Mouse (Mus musculus): ENCODE results near the gene Ubb. TPM values are rescaled to one million over a fixed set of nuclear protein-coding genes. Genes with fewer than 3 reads are reported as not detected.
A peak's percentile ranks its signal among the peaks of the same experiment; 100 is the strongest.

The Ubb gene
- polyA plus RNA-seq, 1 experiment from 2014 or later: 2,440 TPM

- WGBS: 59% methylated on average over 5 of the region's 5 CpGs
Measured at GRCm38 (mm10) chr11:62554163-62554855, 3.3 kb downstream of the Ubb start.

GRCm38 (mm10) chr11:62554934-62555517, 4.1 kb downstream of the Ubb start:
- no peak for TF ChIP-seq CTCF (IDR thresholded peaks at IDR 0.05; ENCODE audit: low read depth)
- no peak overlapping the region; the same call in 1 of the 2 replicates for H3K4me3 ChIP-seq (ENCODE audit: low read depth, low read length)
- H3K9me3 ChIP-seq (ENCODE audit: control insufficient read depth): no peaks in the 10 kb centered on the region
- ATAC-seq: no peak
- H3K27ac ChIP-seq (ENCODE audit: low read depth, low read length): peak overlapping the region; percentile 35; the same call in 1 of the 2 replicates
- H3K4me1 ChIP-seq (replicated peaks; ENCODE audit: control insufficient read depth, insufficient read depth, low read length): no peaks in the 10 kb centered on the region
- H3K36me3 ChIP-seq (ENCODE audit: control insufficient read depth, insufficient read depth): peaks cover 10% of the 10 kb centered on the region; the same call in 1 of the 2 replicates
- peak overlapping the region; percentile 7; the same call in 1 of the 2 replicates for H3K9ac ChIP-seq (ENCODE audit: low read depth, low read length)
- H3K27me3 ChIP-seq (replicated peaks; ENCODE audit: control insufficient read depth, insufficient read depth, low read length): no peaks in the 10 kb centered on the region
- peak overlapping the region; percentile 68 for H3K4me2 ChIP-seq (replicated peaks; ENCODE audit: low read depth)

More at GRCm38 (mm10) chr11:62554163-62554855, 3.3 kb downstream of the Ubb start:
- H3K4me3 ChIP-seq (ENCODE audit: low read depth, low read length): peak overlapping the region; percentile 41
- TF ChIP-seq CTCF (IDR thresholded peaks at IDR 0.05; ENCODE audit: low read depth): no peak
- H3K4me2 ChIP-seq (replicated peaks; ENCODE audit: low read depth): peak overlapping the region; percentile 68
- no peak for ATAC-seq
- no peaks in the 10 kb centered on the region for H3K27me3 ChIP-seq (replicated peaks; ENCODE audit: control insufficient read depth, insufficient read depth, low read length)
- H3K36me3 ChIP-seq (ENCODE audit: control insufficient read depth, insufficient read depth): peaks cover 10% of the 10 kb centered on the region; the same call in 1 of the 2 replicates
- no peaks in the 10 kb centered on the region for H3K9me3 ChIP-seq (ENCODE audit: control insufficient read depth)
- peak overlapping the region; percentile 5; the same call in 1 of the 2 replicates for H3K27ac ChIP-seq (ENCODE audit: low read depth, low read length)
- no peaks in the 10 kb centered on the region for H3K4me1 ChIP-seq (replicated peaks; ENCODE audit: control insufficient read depth, insufficient read depth, low read length)
- 0 out of 2 replicates have a peak overlapping the region, but pooled peaks have one; percentile 13 for H3K9ac ChIP-seq (ENCODE audit: low read depth, low read length)

- Histone ChIP-seq H3K4me1 (replicated peaks; ENCODE audit: control insufficient read depth, insufficient read depth, low read length) (no peaks in the 10 kb centered on the region), H3K36me3 (ENCODE audit: control insufficient read depth, insufficient read depth) (peaks cover 10% of the 10 kb centered on the region; the same call in 1 of the 2 replicates), H3K27ac (ENCODE audit: low read depth, low read length) (no peak overlapping the region), H3K9ac (ENCODE audit: low read depth, low read length) (no peak overlapping the region), H3K4me2 (replicated peaks; ENCODE audit: low read depth) (no peak overlapping the region), H3K27me3 (replicated peaks; ENCODE audit: control insufficient read depth, insufficient read depth, low read length) (no peaks in the 10 kb centered on the region), H3K9me3 (ENCODE audit: control insufficient read depth) (no peaks in the 10 kb centered on the region), H3K4me3 (ENCODE audit: low read depth, low read length) (no peak overlapping the region)
- no peak for ATAC-seq
- TF ChIP-seq CTCF (IDR thresholded peaks at IDR 0.05; ENCODE audit: low read depth): no peak
Measured at GRCm38 (mm10) chr11:62555896-62556412, 5.0 kb downstream of the Ubb start.

- H3K9me3 ChIP-seq (ENCODE audit: control insufficient read depth): no peaks in the 10 kb centered on the region
- ATAC-seq: peak; percentile 79
- no peak overlapping the region for H3K4me3 ChIP-seq (ENCODE audit: low read depth, low read length)
- H3K27ac ChIP-seq (ENCODE audit: low read depth, low read length): peak overlapping the region; percentile 41; the same call in 1 of the 2 replicates
- no peak overlapping the region for H3K9ac ChIP-seq (ENCODE audit: low read depth, low read length)
- H3K4me1 ChIP-seq (replicated peaks; ENCODE audit: control insufficient read depth, insufficient read depth, low read length): no peaks in the 10 kb centered on the region
- no peak overlapping the region for H3K4me2 ChIP-seq (replicated peaks; ENCODE audit: low read depth)
- no peaks in the 10 kb centered on the region for H3K27me3 ChIP-seq (replicated peaks; ENCODE audit: control insufficient read depth, insufficient read depth, low read length)
- no peak for TF ChIP-seq CTCF (IDR thresholded peaks at IDR 0.05; ENCODE audit: low read depth)
- H3K36me3 ChIP-seq (ENCODE audit: control insufficient read depth, insufficient read depth): peaks cover 10% of the 10 kb centered on the region; the same call in 1 of the 2 replicates
- WGBS: 33% methylated on average over 5 of the region's 5 CpGs
Measured at GRCm38 (mm10) chr11:62557205-62557604, 6.2 kb downstream of the Ubb start.

- H3K4me2 ChIP-seq (replicated peaks; ENCODE audit: low read depth): no peak overlapping the region
- no peak for TF ChIP-seq CTCF (IDR thresholded peaks at IDR 0.05; ENCODE audit: low read depth)
- no peak for ATAC-seq
- H3K36me3 ChIP-seq (ENCODE audit: control insufficient read depth, insufficient read depth): peaks cover 8% of the 10 kb centered on the region; the same call in 1 of the 2 replicates
- H3K27ac ChIP-seq (ENCODE audit: low read depth, low read length): peak overlapping the region; percentile 46; the same call in 1 of the 2 replicates
- no peaks in the 10 kb centered on the region for H3K27me3 ChIP-seq (replicated peaks; ENCODE audit: control insufficient read depth, insufficient read depth, low read length)
- no peak overlapping the region for H3K4me3 ChIP-seq (ENCODE audit: low read depth, low read length)
- H3K9me3 ChIP-seq (ENCODE audit: control insufficient read depth): no peaks in the 10 kb centered on the region
- no peaks in the 10 kb centered on the region for H3K4me1 ChIP-seq (replicated peaks; ENCODE audit: control insufficient read depth, insufficient read depth, low read length)
- 72% methylated on average over 2 of the region's 2 CpGs for WGBS
- H3K9ac ChIP-seq (ENCODE audit: low read depth, low read length): no peak overlapping the region
Measured at GRCm38 (mm10) chr11:62558152-62558551, 7.2 kb downstream of the Ubb start.

- peak; percentile 62 for ATAC-seq
Measured at GRCm38 (mm10) chr11:62558961-62559646, 8.1 kb downstream of the Ubb start.

More at GRCm38 (mm10) chr11:62558961-62559646, 8.1 kb downstream of the Ubb start:
- Histone ChIP-seq H3K4me1 (replicated peaks; ENCODE audit: control insufficient read depth, insufficient read depth, low read length) (no peaks in the 10 kb centered on the region), H3K9me3 (ENCODE audit: control insufficient read depth) (no peaks in the 10 kb centered on the region), H3K9ac (ENCODE audit: low read depth, low read length) (no peak overlapping the region), H3K4me3 (ENCODE audit: low read depth, low read length) (no peak overlapping the region), H3K27ac (ENCODE audit: low read depth, low read length) (peak overlapping the region; percentile 75), H3K36me3 (ENCODE audit: control insufficient read depth, insufficient read depth) (no peaks in the 10 kb centered on the region), H3K27me3 (replicated peaks; ENCODE audit: control insufficient read depth, insufficient read depth, low read length) (no peaks in the 10 kb centered on the region), H3K4me2 (replicated peaks; ENCODE audit: low read depth) (no peak overlapping the region)
- WGBS: 39% methylated on average over 6 of the region's 6 CpGs
- TF ChIP-seq CTCF (IDR thresholded peaks at IDR 0.05; ENCODE audit: low read depth): no peak
